Comparison of ENCODE assay signal across 16 mouse cellular contexts in genomic region chr13:28870681-28871080, GRCm38 (mm10).
"Had no signal": no experiment of that assay in that cellular context is flagged by ENCODE, and none has a peak within 500 bp of the region (broad histone marks: within the 10 kb centered on the region; RNA-seq: fewer than 3 reads in every experiment).

No protein-coding gene starts in this region.

- H3K4me3 ChIP-seq: neural tube, embryonic 13.5 days; neural tube, embryonic 15.5 days; stomach, embryonic 15.5 days had no signal

- H3K9me3 ChIP-seq: neural tube, embryonic 13.5 days; neural tube, embryonic 15.5 days; stomach, embryonic 15.5 days had no signal

- H3K27me3 ChIP-seq: neural tube, embryonic 13.5 days; neural tube, embryonic 15.5 days; stomach, embryonic 15.5 days had no signal

- DNase-seq: retina, postnatal 1 day; right cerebral cortex, adult 18-20 months; right cerebral cortex, postnatal 14 days; right cerebral cortex, postnatal 25 days; right cerebral cortex, postnatal 4 days; spleen, adult 18-20 months; thymus, adult 18-20 months; thymus, adult 2 months; thymus, postnatal 14 days; thymus, postnatal 25 days; thymus, postnatal 36 days; thymus, postnatal 4 days had no signal

- H3K36me3 ChIP-seq: neural tube, embryonic 15.5 days; stomach, embryonic 15.5 days had no signal

- H3K27ac ChIP-seq: neural tube, embryonic 13.5 days; neural tube, embryonic 15.5 days; stomach, embryonic 15.5 days; stomach, postnatal 0 days had no signal

- H3K9ac ChIP-seq: neural tube, embryonic 13.5 days; neural tube, embryonic 15.5 days; stomach, embryonic 15.5 days had no signal

- H3K4me1 ChIP-seq: stomach, embryonic 15.5 days had no signal

- H3K4me2 ChIP-seq: neural tube, embryonic 13.5 days; neural tube, embryonic 15.5 days; stomach, embryonic 15.5 days had no signal
